Mouse (Mus musculus): Measurements from ENCODE around the gene Ntng1. TPM values are rescaled to one million over a fixed set of nuclear protein-coding genes. Genes with fewer than 3 reads are reported as not detected.

The Ntng1 gene
- total and polyA plus RNA-seq, 2 experiments: not detected

- Histone ChIP-seq H3K4me1 (ENCODE audit: control insufficient read depth, insufficient read depth, low read length) (no peaks in the 10 kb centered on the region), H3K4me3 (ENCODE audit: insufficient read depth, low read depth, low read length) (no peak overlapping the region), H3K27ac (replicated peaks; ENCODE audit: insufficient read depth, low read depth, low read length) (no peak overlapping the region), H3K27me3 (ENCODE audit: control insufficient read depth, insufficient read depth, low read length) (no peaks in the 10 kb centered on the region), H3K36me3 (ENCODE audit: control insufficient read depth, insufficient read depth, low read length) (no peaks in the 10 kb centered on the region), H3K9ac (ENCODE audit: low read depth, low read length) (no peak overlapping the region), H3K79me2 (ENCODE audit: control insufficient read depth, insufficient read depth, low read length) (no peaks in the 10 kb centered on the region)
- no peak for TF ChIP-seq POLR2A (IDR thresholded peaks at IDR 0.05; ENCODE audit: extremely low read depth, insufficient read depth, low read length)
- no peak for TF ChIP-seq CTCF (IDR thresholded peaks at IDR 0.05; ENCODE audit: low read depth, low read length)
- WGBS: 62% methylated on average over 4 of the region's 4 CpGs
- no peak for DNase-seq (ENCODE audit: extremely low read depth, low read depth, low spot score)
Observed at GRCm38 (mm10) chr3:109975106-109975505, 168.7 kb downstream of the Ntng1 start.

- H3K9ac ChIP-seq (ENCODE audit: low read depth, low read length): no peak overlapping the region
- no peaks in the 10 kb centered on the region for H3K4me1 ChIP-seq (ENCODE audit: control insufficient read depth, insufficient read depth, low read length)
- no peaks in the 10 kb centered on the region for H3K27me3 ChIP-seq (ENCODE audit: control insufficient read depth, insufficient read depth, low read length)
- WGBS: 57% methylated on average over 1 of the region's 1 CpGs
- H3K27ac ChIP-seq (replicated peaks; ENCODE audit: insufficient read depth, low read depth, low read length): no peak overlapping the region
- no peak overlapping the region for H3K4me3 ChIP-seq (ENCODE audit: insufficient read depth, low read depth, low read length)
- no peaks in the 10 kb centered on the region for H3K79me2 ChIP-seq (ENCODE audit: control insufficient read depth, insufficient read depth, low read length)
- TF ChIP-seq CTCF (IDR thresholded peaks at IDR 0.05; ENCODE audit: low read depth, low read length) (no peak), POLR2A (IDR thresholded peaks at IDR 0.05; ENCODE audit: extremely low read depth, insufficient read depth, low read length) (no peak)
- no peak for DNase-seq (ENCODE audit: extremely low read depth, low read depth, low spot score)
- H3K36me3 ChIP-seq (ENCODE audit: control insufficient read depth, insufficient read depth, low read length): no peaks in the 10 kb centered on the region
Observed at GRCm38 (mm10) chr3:109971465-109971864, 172.3 kb downstream of the Ntng1 start.

DNA sequence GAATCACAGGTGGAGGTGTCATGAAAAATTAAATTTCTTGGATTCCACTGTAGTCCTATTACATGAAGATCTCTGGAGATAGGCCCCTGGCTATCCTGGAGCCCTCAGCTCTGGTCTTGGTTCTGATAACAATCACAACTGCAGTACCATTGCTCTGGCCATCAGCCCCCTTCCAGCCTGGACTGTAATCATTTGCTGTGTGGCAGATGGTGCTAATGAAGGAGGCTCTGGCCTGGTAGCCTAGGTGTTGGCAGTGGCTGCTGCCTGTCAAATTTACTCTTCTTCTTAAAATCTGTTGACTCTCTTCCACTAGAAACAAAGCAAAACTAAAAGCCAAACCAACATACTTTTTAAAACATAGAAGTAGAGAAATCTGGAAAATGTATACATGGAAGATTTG is 173.6 kb downstream of the Ntng1 start:
- Histone ChIP-seq H3K36me3 (ENCODE audit: control insufficient read depth, insufficient read depth, low read length) (no peaks in the 10 kb centered on the region), H3K27me3 (ENCODE audit: control insufficient read depth, insufficient read depth, low read length) (no peaks in the 10 kb centered on the region), H3K4me3 (ENCODE audit: insufficient read depth, low read depth, low read length) (no peak overlapping the region), H3K79me2 (ENCODE audit: control insufficient read depth, insufficient read depth, low read length) (no peaks in the 10 kb centered on the region), H3K27ac (replicated peaks; ENCODE audit: insufficient read depth, low read depth, low read length) (no peak overlapping the region), H3K4me1 (ENCODE audit: control insufficient read depth, insufficient read depth, low read length) (no peaks in the 10 kb centered on the region), H3K9ac (ENCODE audit: low read depth, low read length) (no peak overlapping the region)
- TF ChIP-seq CTCF (IDR thresholded peaks at IDR 0.05; ENCODE audit: low read depth, low read length) (no peak), POLR2A (IDR thresholded peaks at IDR 0.05; ENCODE audit: extremely low read depth, insufficient read depth, low read length) (no peak)
- DNase-seq (ENCODE audit: extremely low read depth, low read depth, low spot score): no peak

GRCm38 (mm10) chr3:109962631-109963030 is 181.2 kb downstream of the Ntng1 start:
- no peak overlapping the region for H3K4me3 ChIP-seq (ENCODE audit: insufficient read depth, low read depth, low read length)
- H3K9ac ChIP-seq (ENCODE audit: low read depth, low read length): no peak overlapping the region
- peak; percentile 35 for DNase-seq (ENCODE audit: extremely low read depth, low read depth, low spot score)
- H3K27ac ChIP-seq (replicated peaks; ENCODE audit: insufficient read depth, low read depth, low read length): no peak overlapping the region
- WGBS: 75% methylated on average over 2 of the region's 2 CpGs
- H3K79me2 ChIP-seq (ENCODE audit: control insufficient read depth, insufficient read depth, low read length): no peaks in the 10 kb centered on the region
- no peaks in the 10 kb centered on the region for H3K4me1 ChIP-seq (ENCODE audit: control insufficient read depth, insufficient read depth, low read length)
- H3K27me3 ChIP-seq (ENCODE audit: control insufficient read depth, insufficient read depth, low read length): no peaks in the 10 kb centered on the region
- TF ChIP-seq CTCF (IDR thresholded peaks at IDR 0.05; ENCODE audit: low read depth, low read length) (no peak), POLR2A (IDR thresholded peaks at IDR 0.05; ENCODE audit: extremely low read depth, insufficient read depth, low read length) (no peak)
- no peaks in the 10 kb centered on the region for H3K36me3 ChIP-seq (ENCODE audit: control insufficient read depth, insufficient read depth, low read length)

DNA sequence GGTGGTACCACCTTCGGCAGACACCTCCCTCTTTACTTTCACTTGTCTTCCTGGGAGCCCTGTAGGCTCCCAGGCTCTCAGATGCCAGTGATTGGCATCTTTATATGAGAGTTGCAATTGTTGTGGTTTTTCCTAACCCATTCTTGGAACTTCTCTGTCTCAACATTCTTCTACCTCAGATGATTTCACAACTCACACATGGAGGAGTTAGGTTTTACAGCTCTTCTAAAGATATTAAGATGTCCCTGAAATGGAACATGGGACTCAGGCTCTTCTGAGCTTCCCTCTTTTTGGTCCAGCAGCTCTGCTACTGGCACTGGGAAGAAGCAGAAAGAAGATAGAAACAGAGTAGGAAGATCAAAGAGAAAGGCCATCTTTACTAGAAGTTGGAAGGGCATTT is 200.9 kb downstream of the Ntng1 start:
- WGBS: 83% methylated on average over 1 of the region's 1 CpGs
- H3K4me3 ChIP-seq (ENCODE audit: insufficient read depth, low read depth, low read length): no peak overlapping the region

DNA sequence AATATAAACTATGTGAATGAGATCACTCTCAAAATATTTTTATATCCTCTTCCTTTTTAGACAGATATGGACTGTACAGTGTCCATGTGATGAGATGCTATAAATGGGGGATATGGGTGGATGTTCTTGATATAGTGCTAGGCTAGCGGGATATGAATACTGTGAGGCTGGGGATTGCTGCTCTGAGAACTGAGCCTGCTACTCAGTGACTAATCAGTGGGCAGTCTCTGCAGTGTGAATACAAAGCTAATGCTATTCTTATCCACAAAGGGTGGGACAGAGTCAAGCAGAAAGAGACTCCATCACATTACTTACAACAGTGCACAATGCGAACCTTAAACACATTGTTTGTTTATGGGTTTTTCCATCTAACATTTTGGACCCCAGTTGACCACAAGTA is 206.2 kb downstream of the Ntng1 start:
- 92% methylated on average over 2 of the region's 2 CpGs for WGBS
- DNase-seq (ENCODE audit: extremely low read depth, low read depth, low spot score): no peak
- TF ChIP-seq CTCF (IDR thresholded peaks at IDR 0.05; ENCODE audit: low read depth, low read length) (no peak), POLR2A (IDR thresholded peaks at IDR 0.05; ENCODE audit: extremely low read depth, insufficient read depth, low read length) (no peak)
- Histone ChIP-seq H3K4me1 (ENCODE audit: control insufficient read depth, insufficient read depth, low read length) (no peaks in the 10 kb centered on the region), H3K79me2 (ENCODE audit: control insufficient read depth, insufficient read depth, low read length) (no peaks in the 10 kb centered on the region), H3K9ac (ENCODE audit: low read depth, low read length) (no peak overlapping the region), H3K27me3 (ENCODE audit: control insufficient read depth, insufficient read depth, low read length) (no peaks in the 10 kb centered on the region; the same call in 1 of the 2 replicates), H3K36me3 (ENCODE audit: control insufficient read depth, insufficient read depth, low read length) (no peaks in the 10 kb centered on the region), H3K4me3 (ENCODE audit: insufficient read depth, low read depth, low read length) (no peak overlapping the region), H3K27ac (replicated peaks; ENCODE audit: insufficient read depth, low read depth, low read length) (no peak overlapping the region)

More for the DNA sequence above, 200.9 kb downstream of the Ntng1 start:
- Histone ChIP-seq H3K36me3 (ENCODE audit: control insufficient read depth, insufficient read depth, low read length) (no peaks in the 10 kb centered on the region), H3K27me3 (ENCODE audit: control insufficient read depth, insufficient read depth, low read length) (no peaks in the 10 kb centered on the region), H3K27ac (replicated peaks; ENCODE audit: insufficient read depth, low read depth, low read length) (no peak overlapping the region), H3K4me1 (ENCODE audit: control insufficient read depth, insufficient read depth, low read length) (no peaks in the 10 kb centered on the region), H3K79me2 (ENCODE audit: control insufficient read depth, insufficient read depth, low read length) (no peaks in the 10 kb centered on the region), H3K9ac (ENCODE audit: low read depth, low read length) (no peak overlapping the region)
- TF ChIP-seq POLR2A (IDR thresholded peaks at IDR 0.05; ENCODE audit: extremely low read depth, insufficient read depth, low read length) (no peak), CTCF (IDR thresholded peaks at IDR 0.05; ENCODE audit: low read depth, low read length) (no peak)
- no peak for DNase-seq (ENCODE audit: extremely low read depth, low read depth, low spot score)
